Mouse (Mus musculus) bone marrow macrophage, adult 2 months (primary cell): ENCODE results near the gene Ntrk1. TPM values are rescaled to one million over a fixed set of nuclear protein-coding genes. Genes with fewer than 3 reads are reported as not detected.

Source experiments
- H3K27ac ChIP-seq: 2 replicates; pipeline ENCODE4 v1.5.1; 2012; ENCODE audit warnings: low read depth, low read length; ENCODE audit not compliant: insufficient read depth
- H3K4me1 ChIP-seq: 2 replicates; pipeline ENCODE4 v1.6.1; 2012; ENCODE audit warnings: low read length; ENCODE audit not compliant: control insufficient read depth, insufficient read depth
- H3K4me3 ChIP-seq: 2 replicates; pipeline ENCODE4 v1.5.1; 2012; ENCODE audit warnings: mild to moderate bottlenecking, low read length, moderate library complexity; ENCODE audit not compliant: insufficient read depth
- CTCF ChIP-seq: IDR thresholded peaks from 2 replicates; pipeline ENCODE4 v1.5.1; 2012; ENCODE audit warnings: low read depth, mild to moderate bottlenecking, low read length, moderate library complexity
- POLR2A ChIP-seq: IDR thresholded peaks from 2 replicates; pipeline ENCODE4 v1.6.1; 2012; ENCODE audit warnings: mild to moderate bottlenecking, low read depth, low read length, borderline replicate concordance
- polyA plus RNA-seq: library from polyadenylated mRNA; stranded (reverse); fragments of >200 nt; gene quantifications from 2 replicates; pipeline ENCODE4 v1.2.4, GENCODE M21; 2012; ENCODE audit not compliant: missing spikeins, insufficient read depth, insufficient read length

Ntrk1 gene
- polyA plus RNA-seq, 1 experiment = not detected

DNA sequence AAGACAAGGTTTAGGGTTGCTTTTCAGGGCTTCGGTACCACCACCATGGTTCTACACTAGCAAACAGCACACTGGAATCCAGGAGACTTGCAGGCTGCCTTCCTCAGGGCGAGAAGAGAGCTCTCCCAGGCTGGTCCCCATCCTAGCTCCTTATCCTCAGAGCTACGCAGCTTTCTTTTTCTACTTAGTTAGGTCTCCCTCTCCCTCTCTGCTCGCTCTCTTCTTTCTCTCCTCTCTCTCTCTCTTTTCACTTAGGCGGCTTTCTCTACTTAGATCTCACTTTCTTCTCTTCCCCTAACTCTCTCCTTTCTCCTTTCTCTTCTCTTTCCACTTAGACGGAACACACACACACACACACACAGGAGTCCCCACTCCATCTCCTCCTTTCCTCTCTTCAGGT lies 26.5 kb downstream of the Ntrk1 start:
- Histone ChIP-seq H3K27ac (no peak overlapping the region), H3K4me1 (no peaks in the 10 kb centered on the region), H3K4me3 (peak overlapping the region; percentile 46)
- no peak for TF ChIP-seq CTCF

DNA sequence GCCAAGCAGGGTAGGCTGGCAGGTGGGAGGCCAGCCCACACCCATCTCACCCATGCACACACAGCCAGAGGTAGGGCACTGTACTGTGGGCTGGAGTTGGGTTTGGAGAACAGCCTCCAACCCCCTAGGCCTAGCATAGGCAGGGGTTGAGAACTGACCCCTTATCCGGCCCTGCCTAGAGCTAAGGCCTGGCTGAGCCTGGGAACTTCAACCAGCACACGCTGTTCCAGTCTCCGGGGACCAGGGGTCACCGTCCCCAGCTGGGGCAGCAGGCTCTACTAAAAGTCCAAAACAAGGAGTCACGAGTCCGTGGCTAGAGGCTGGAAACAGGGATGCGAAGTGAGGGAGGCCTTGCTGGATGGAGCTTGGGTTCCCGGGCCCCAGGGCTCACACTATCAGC lies 27.2 kb downstream of the Ntrk1 start:
- TF ChIP-seq POLR2A (no peak), CTCF (no peak)
- Histone ChIP-seq H3K4me3 (no peak overlapping the region), H3K27ac (no peak overlapping the region), H3K4me1 (no peaks in the 10 kb centered on the region)

- TF ChIP-seq POLR2A = no peak
- no peak for TF ChIP-seq CTCF
- Histone ChIP-seq H3K4me1 (no peaks in the 10 kb centered on the region), H3K4me3 (no peak overlapping the region), H3K27ac (no peak overlapping the region)
Measured at GRCm38 (mm10) chr3:87766284-87766667, 28.7 kb downstream of the Ntrk1 start.

DNA sequence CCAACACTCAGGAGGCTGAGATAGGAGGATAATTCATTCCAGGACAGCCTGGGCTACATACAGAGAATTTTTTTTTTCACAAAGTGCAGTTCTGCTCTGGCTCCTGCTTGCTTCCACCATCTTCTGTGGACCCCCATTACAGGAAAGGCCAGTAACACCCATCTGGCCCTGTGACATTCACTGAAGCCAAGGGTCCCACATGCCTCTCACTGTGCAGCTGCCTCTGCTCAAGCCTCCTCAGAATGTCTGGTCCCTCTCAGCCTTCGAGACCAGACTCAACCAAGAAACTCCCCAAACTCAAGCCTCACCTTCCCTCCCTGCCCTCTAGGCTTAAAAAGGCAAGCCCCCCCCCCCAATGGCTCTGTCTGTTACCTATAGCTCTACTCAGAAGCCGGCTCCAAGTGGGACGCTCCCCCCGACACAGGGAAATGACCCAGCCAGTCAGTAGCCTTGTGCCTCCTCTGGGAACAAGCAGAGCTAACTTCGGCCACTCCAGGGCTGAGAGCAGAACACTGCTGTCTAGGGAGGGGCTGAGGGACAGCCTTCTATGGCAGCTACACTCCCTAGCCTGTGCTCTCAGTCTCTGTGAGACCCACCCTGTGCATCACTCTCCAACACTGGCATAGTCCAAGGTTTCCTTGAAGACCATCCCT lies 29.2 kb downstream of the Ntrk1 start:
- H3K4me3 ChIP-seq = no peak overlapping the region

GRCm38 (mm10) chr3:87765091-87765490 lies 29.9 kb downstream of the Ntrk1 start:
- TF ChIP-seq POLR2A (no peak), CTCF (no peak; the same call in 1 of the 2 replicates)
- no peak overlapping the region for H3K27ac ChIP-seq
- no peaks in the 10 kb centered on the region for H3K4me1 ChIP-seq
- H3K4me3 ChIP-seq = no peak overlapping the region

More for the DNA sequence above, 29.2 kb downstream of the Ntrk1 start:
- TF ChIP-seq CTCF (no peak), POLR2A (no peak)
- Histone ChIP-seq H3K27ac (no peak overlapping the region), H3K4me1 (no peaks in the 10 kb centered on the region)

GRCm38 (mm10) chr3:87764506-87764905 lies 30.5 kb downstream of the Ntrk1 start:
- Histone ChIP-seq H3K27ac (no peak overlapping the region), H3K4me1 (no peaks in the 10 kb centered on the region), H3K4me3 (no peak overlapping the region)
- no peak for TF ChIP-seq CTCF
- TF ChIP-seq POLR2A = no peak

DNA sequence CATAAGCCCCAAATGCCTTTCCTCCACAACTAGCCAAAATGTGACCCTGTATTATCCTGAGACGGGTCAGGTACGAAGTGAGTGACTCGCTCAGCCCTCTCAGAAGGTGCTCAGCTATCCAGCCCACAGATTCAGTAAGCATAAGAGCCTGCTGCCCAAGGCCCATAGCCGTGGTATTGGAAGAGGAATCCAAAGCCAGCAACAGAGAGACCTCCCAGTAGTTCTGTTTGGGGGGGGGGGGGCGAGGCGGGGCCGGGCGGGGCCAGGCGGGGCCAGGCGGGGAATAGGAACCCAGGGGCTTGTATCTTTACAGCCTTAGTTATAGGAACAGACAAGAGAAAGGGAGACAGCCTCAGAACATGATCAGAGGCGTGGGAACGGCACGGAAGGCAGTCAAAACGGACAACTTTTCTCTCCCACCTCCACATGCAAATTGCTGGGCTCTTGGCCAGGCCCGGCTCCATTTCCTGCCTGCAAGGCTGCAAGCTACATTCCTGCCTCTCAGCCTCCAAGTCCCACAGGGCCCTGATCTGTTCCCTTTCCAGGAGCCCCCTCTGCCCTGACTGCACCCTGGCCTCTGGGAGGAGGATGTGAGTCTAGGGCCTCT lies 31.2 kb downstream of the Ntrk1 start:
- H3K4me1 ChIP-seq = no peaks in the 10 kb centered on the region
- no peak overlapping the region for H3K4me3 ChIP-seq
- no peak overlapping the region for H3K27ac ChIP-seq
- TF ChIP-seq CTCF (no peak), POLR2A (no peak)

DNA sequence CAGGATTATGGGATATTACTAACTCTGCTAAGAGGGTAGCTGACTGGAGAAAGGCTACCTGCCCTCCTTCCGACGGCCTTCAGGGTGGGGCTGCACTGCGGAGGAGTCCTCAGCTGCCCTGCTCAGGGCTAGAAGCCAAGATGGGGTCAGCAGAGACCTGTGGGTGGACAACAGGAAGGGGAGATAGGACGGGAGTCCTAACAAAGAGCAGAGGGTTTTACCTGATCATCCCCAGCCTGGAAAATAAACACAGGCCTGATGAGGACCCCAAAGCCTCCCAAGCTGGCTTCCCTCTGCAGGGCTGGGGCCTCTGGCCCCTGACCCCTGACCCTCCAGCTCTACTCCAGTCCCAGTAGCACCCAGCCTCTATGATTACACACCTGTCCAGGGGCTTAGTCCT lies 31.8 kb downstream of the Ntrk1 start:
- no peak overlapping the region for H3K4me3 ChIP-seq
- H3K27ac ChIP-seq = no peak overlapping the region
- TF ChIP-seq CTCF = no peak
- no peaks in the 10 kb centered on the region for H3K4me1 ChIP-seq

- TF ChIP-seq CTCF (no peak), POLR2A (no peak)
- Histone ChIP-seq H3K27ac (no peak overlapping the region), H3K4me3 (no peak overlapping the region), H3K4me1 (no peaks in the 10 kb centered on the region)
Measured at GRCm38 (mm10) chr3:87761408-87762375, 33.3 kb downstream of the Ntrk1 start.

DNA sequence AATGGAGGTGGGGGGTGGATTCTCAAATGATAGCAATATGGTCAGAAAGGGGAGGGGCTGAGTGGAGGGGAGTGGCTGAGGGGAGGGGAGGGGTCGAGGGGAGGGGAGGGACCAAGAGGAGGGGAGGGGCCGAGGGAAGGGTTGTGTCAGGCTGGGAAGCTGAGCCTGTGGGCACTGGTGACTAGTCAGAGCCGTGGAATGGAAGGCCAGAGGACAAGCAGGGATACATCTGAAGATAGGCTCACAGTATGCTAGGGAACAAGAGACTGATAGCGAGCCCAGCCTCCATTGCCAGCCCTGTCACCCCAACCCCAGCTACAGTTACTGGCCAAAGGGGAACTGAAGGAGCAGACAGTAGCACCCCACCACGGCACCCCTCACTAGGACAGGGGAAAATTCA lies 36.3 kb downstream of the Ntrk1 start:
- TF ChIP-seq POLR2A (no peak), CTCF (no peak)
- H3K27ac ChIP-seq = no peak overlapping the region
- H3K4me1 ChIP-seq = no peaks in the 10 kb centered on the region

More for the DNA sequence above, 36.3 kb downstream of the Ntrk1 start:
- H3K4me3 ChIP-seq = no peak overlapping the region
